Mouse (Mus musculus): ENCODE measurements around the gene Ucn2. TPM values are rescaled to one million over a fixed set of nuclear protein-coding genes. Genes with fewer than 3 reads are reported as not detected.

The Ucn2 gene
- total and polyA plus RNA-seq, 3 experiments: 0.38 TPM; not detected in 2

GRCm38 (mm10) chr9:109031686-109032085, 45.9 kb downstream of the Ucn2 start:
- Histone ChIP-seq H3K27me3 (ENCODE audit: insufficient read depth, low read length) (no peaks in the 10 kb centered on the region; the same call in 1 of the 2 replicates), H3K36me3 (replicated peaks) (peaks cover 35% of the 10 kb centered on the region), H3K9me3 (replicated peaks) (no peaks in the 10 kb centered on the region), H3K4me1 (ENCODE audit: insufficient read depth, low read depth, low read length) (peaks cover 12% of the 10 kb centered on the region), H3K4me3 (ENCODE audit: low read depth, low read length) (no peak overlapping the region)
- no peak for TF ChIP-seq POLR2AphosphoS5 (IDR thresholded peaks at IDR 0.05; ENCODE audit: insufficient replicate concordance, low read depth, low read length)
- TF ChIP-seq GATA1 (IDR thresholded peaks at IDR 0.05; ENCODE audit: borderline replicate concordance, low read length): no peak
- TF ChIP-seq CTCF (IDR thresholded peaks at IDR 0.05; ENCODE audit: low read depth, low read length): no peak
- no peak for TF ChIP-seq TAL1 (conservative IDR thresholded peaks at IDR 0.05; ENCODE audit: low read depth, low read length)
- no peak for TF ChIP-seq GATA2 (IDR thresholded peaks at IDR 0.05; ENCODE audit: borderline replicate concordance, low read depth, low read length)
- no peak for ATAC-seq (ENCODE audit: extremely low read depth, insufficient number of reproducible peaks, low FRiP score, poor library complexity, severe bottlenecking)
- DNase-seq (ENCODE audit: low spot score): no peak

- no peak for DNase-seq (ENCODE audit: low spot score)
- Histone ChIP-seq H3K4me3 (ENCODE audit: low read depth, low read length) (no peak overlapping the region), H3K4me1 (ENCODE audit: insufficient read depth, low read depth, low read length) (peaks cover 12% of the 10 kb centered on the region), H3K36me3 (replicated peaks) (peaks cover 27% of the 10 kb centered on the region), H3K9me3 (replicated peaks) (no peaks in the 10 kb centered on the region), H3K27me3 (ENCODE audit: insufficient read depth, low read length) (no peaks in the 10 kb centered on the region; the same call in 1 of the 2 replicates)
- TF ChIP-seq CTCF (IDR thresholded peaks at IDR 0.05; ENCODE audit: low read depth, low read length): no peak
- no peak for TF ChIP-seq POLR2AphosphoS5 (IDR thresholded peaks at IDR 0.05; ENCODE audit: insufficient replicate concordance, low read depth, low read length)
- TF ChIP-seq GATA2 (IDR thresholded peaks at IDR 0.05; ENCODE audit: borderline replicate concordance, low read depth, low read length): no peak
- TF ChIP-seq GATA1 (IDR thresholded peaks at IDR 0.05; ENCODE audit: borderline replicate concordance, low read length): no peak
- TF ChIP-seq TAL1 (conservative IDR thresholded peaks at IDR 0.05; ENCODE audit: low read depth, low read length): no peak
- ATAC-seq (ENCODE audit: extremely low read depth, insufficient number of reproducible peaks, low FRiP score, poor library complexity, severe bottlenecking): no peak
Measured at GRCm38 (mm10) chr9:109032435-109032834, 46.6 kb downstream of the Ucn2 start.

Other genes with a start within 250 kb of the Ucn2 start
- gene Ip6k2, start 202.2 kb upstream of the Ucn2 start, total RNA-seq (2014; fragmentation: Nextera tagmentation): 39.0 and 43.0 TPM in 2 replicates
- gene Ip6k2, start 202.2 kb upstream of the Ucn2 start, total RNA-seq (2017): 35.7 and 43.8 TPM in 2 replicates
- gene Ip6k2, start 202.2 kb upstream of the Ucn2 start, polyA plus RNA-seq (2012): 29.4 and 33.6 TPM in 2 replicates
- 4.7 and 6.3 TPM in 2 replicates for gene Nckipsd, start 177.6 kb upstream of the Ucn2 start, total RNA-seq (2014; fragmentation: Nextera tagmentation)
- gene Nckipsd, start 177.6 kb upstream of the Ucn2 start, total RNA-seq (2017): 4.1 and 5.2 TPM in 2 replicates
- gene Nckipsd, start 177.6 kb upstream of the Ucn2 start, polyA plus RNA-seq (2012): 5.6 and 8.3 TPM in 2 replicates
- not detected in 2 replicates for gene Celsr3, start 159.7 kb upstream of the Ucn2 start, total RNA-seq (2014; fragmentation: Nextera tagmentation)
- 0.11 and 0.12 TPM in 2 replicates for gene Celsr3, start 159.7 kb upstream of the Ucn2 start, total RNA-seq (2017)
- gene Celsr3, start 159.7 kb upstream of the Ucn2 start, polyA plus RNA-seq (2012): 0.01 TPM in 1 of 2 replicates, not detected in the other
- gene Slc26a6, start 132.7 kb upstream of the Ucn2 start, total RNA-seq (2014; fragmentation: Nextera tagmentation): 1.0 and 3.6 TPM in 2 replicates
- gene Slc26a6, start 132.7 kb upstream of the Ucn2 start, total RNA-seq (2017): 2.3 and 3.1 TPM in 2 replicates
- 2.4 and 3.5 TPM in 2 replicates for gene Slc26a6, start 132.7 kb upstream of the Ucn2 start, polyA plus RNA-seq (2012)
- not detected in 2 replicates for gene Tmem89, start 71.4 kb upstream of the Ucn2 start, total RNA-seq (2014; fragmentation: Nextera tagmentation)
- not detected in 2 replicates for gene Tmem89, start 71.4 kb upstream of the Ucn2 start, total RNA-seq (2017)
- gene Tmem89, start 71.4 kb upstream of the Ucn2 start, polyA plus RNA-seq (2012): not detected in 2 replicates
- gene Uqcrc1, start 49.4 kb upstream of the Ucn2 start, total RNA-seq (2014; fragmentation: Nextera tagmentation): 172 and 173 TPM in 2 replicates
- gene Uqcrc1, start 49.4 kb upstream of the Ucn2 start, total RNA-seq (2017): 186 and 188 TPM in 2 replicates
- gene Uqcrc1, start 49.4 kb upstream of the Ucn2 start, polyA plus RNA-seq (2012): 448 and 452 TPM in 2 replicates
- gene Col7a1, start 32.4 kb upstream of the Ucn2 start, total RNA-seq (2014; fragmentation: Nextera tagmentation): 0.10 and 0.30 TPM in 2 replicates
- gene Col7a1, start 32.4 kb upstream of the Ucn2 start, total RNA-seq (2017): 1.1 and 3.0 TPM in 2 replicates
- gene Col7a1, start 32.4 kb upstream of the Ucn2 start, polyA plus RNA-seq (2012): 0.15 and 0.28 TPM in 2 replicates
- 7.1 and 10.0 TPM in 2 replicates for gene Pfkfb4, start 5.8 kb downstream of the Ucn2 start, total RNA-seq (2014; fragmentation: Nextera tagmentation)
- gene Pfkfb4, start 5.8 kb downstream of the Ucn2 start, total RNA-seq (2017): 9.1 and 9.3 TPM in 2 replicates
- gene Pfkfb4, start 5.8 kb downstream of the Ucn2 start, polyA plus RNA-seq (2012): 1.7 and 4.1 TPM in 2 replicates
- 17.1 and 24.2 TPM in 2 replicates for gene Shisa5, start 52.6 kb downstream of the Ucn2 start, total RNA-seq (2014; fragmentation: Nextera tagmentation)
- gene Shisa5, start 52.6 kb downstream of the Ucn2 start, total RNA-seq (2017): 50.0 and 50.6 TPM in 2 replicates
- 207 and 259 TPM in 2 replicates for gene Shisa5, start 52.6 kb downstream of the Ucn2 start, polyA plus RNA-seq (2012)
- 9.6 and 14.4 TPM in 2 replicates for gene Trex1, start 73.7 kb downstream of the Ucn2 start, total RNA-seq (2014; fragmentation: Nextera tagmentation)
- 12.2 and 19.6 TPM in 2 replicates for gene Trex1, start 73.7 kb downstream of the Ucn2 start, total RNA-seq (2017)
- 15.1 and 27.4 TPM in 2 replicates for gene Trex1, start 73.7 kb downstream of the Ucn2 start, polyA plus RNA-seq (2012)
- gene Atrip, start 88.1 kb downstream of the Ucn2 start, total RNA-seq (2014; fragmentation: Nextera tagmentation): 16.4 and 17.9 TPM in 2 replicates
- gene Atrip, start 88.1 kb downstream of the Ucn2 start, total RNA-seq (2017): 18.1 and 22.8 TPM in 2 replicates
- gene Atrip, start 88.1 kb downstream of the Ucn2 start, polyA plus RNA-seq (2012): 8.5 and 9.2 TPM in 2 replicates
- gene Ccdc51, start 96.5 kb downstream of the Ucn2 start, total RNA-seq (2014; fragmentation: Nextera tagmentation): 4.7 and 5.0 TPM in 2 replicates
- 16.0 and 16.8 TPM in 2 replicates for gene Ccdc51, start 96.5 kb downstream of the Ucn2 start, total RNA-seq (2017)
- 8.0 and 8.8 TPM in 2 replicates for gene Ccdc51, start 96.5 kb downstream of the Ucn2 start, polyA plus RNA-seq (2012)
- 133 and 230 TPM in 2 replicates for gene Tma7, start 96.6 kb downstream of the Ucn2 start, total RNA-seq (2014; fragmentation: Nextera tagmentation)
- 413 and 422 TPM in 2 replicates for gene Tma7, start 96.6 kb downstream of the Ucn2 start, total RNA-seq (2017)
- 429 and 438 TPM in 2 replicates for gene Tma7, start 96.6 kb downstream of the Ucn2 start, polyA plus RNA-seq (2012)
- gene Plxnb1, start 109.4 kb downstream of the Ucn2 start, total RNA-seq (2014; fragmentation: Nextera tagmentation): not detected in 2 replicates
- 0.23 and 0.44 TPM in 2 replicates for gene Plxnb1, start 109.4 kb downstream of the Ucn2 start, total RNA-seq (2017)
- gene Plxnb1, start 109.4 kb downstream of the Ucn2 start, polyA plus RNA-seq (2012): not detected in 2 replicates
- not detected in 2 replicates for gene Fbxw21, start 176.0 kb downstream of the Ucn2 start, total RNA-seq (2014; fragmentation: Nextera tagmentation)
- 0.11 TPM in 1 of 2 replicates, not detected in the other for gene Fbxw21, start 176.0 kb downstream of the Ucn2 start, total RNA-seq (2017)
- not detected in 2 replicates for gene Fbxw21, start 176.0 kb downstream of the Ucn2 start, polyA plus RNA-seq (2012)
- gene Fbxw13, start 210.0 kb downstream of the Ucn2 start, total RNA-seq (2014; fragmentation: Nextera tagmentation): not detected in 2 replicates
- gene Fbxw13, start 210.0 kb downstream of the Ucn2 start, total RNA-seq (2017): not detected in 2 replicates
- not detected in 2 replicates for gene Fbxw13, start 210.0 kb downstream of the Ucn2 start, polyA plus RNA-seq (2012)
- not detected in 2 replicates for gene Fbxw20, start 248.7 kb downstream of the Ucn2 start, total RNA-seq (2014; fragmentation: Nextera tagmentation)
- 0.06 TPM in 1 of 2 replicates, not detected in the other for gene Fbxw20, start 248.7 kb downstream of the Ucn2 start, total RNA-seq (2017)
- not detected in 2 replicates for gene Fbxw20, start 248.7 kb downstream of the Ucn2 start, polyA plus RNA-seq (2012)